Mouse (Mus musculus): ENCODE data around the gene H2al2b. TPM values are rescaled to one million over a fixed set of nuclear protein-coding genes. Genes with fewer than 3 reads are reported as not detected.
"Not testable (repeated sequence)": the region's sequence is repeated elsewhere in the genome, so short reads cannot be mapped to it uniquely, and the experiment has no call there.

The H2al2b gene
- not detected in 2 replicates for polyA plus RNA-seq (2014; fragmentation: Nextera tagmentation; extraction: Ambion mirVana)

- H3K36me3 ChIP-seq (ENCODE audit: control insufficient read depth, insufficient read depth, low read length), result not testable (repeated sequence)
These were observed at the start of gene H2al2b for GRCm38 (mm10) chrY:2720574-2720973. H2al2b (minus strand) TSS chrY:2720674.

More at GRCm38 (mm10) chrY:2720574-2720973, at the start of gene H2al2b:
- no CpG with 5 or more reads among the region's 4 CpGs for WGBS
- not testable (repeated sequence) for H3K27ac ChIP-seq (ENCODE audit: low read depth, low read length); H3K4me1 ChIP-seq (replicated peaks; ENCODE audit: control insufficient read depth, insufficient read depth, low read length); H3K4me3 ChIP-seq (ENCODE audit: low read depth, low read length); H3K9ac ChIP-seq (ENCODE audit: low read depth, low read length); H3K27me3 ChIP-seq (replicated peaks; ENCODE audit: control insufficient read depth, insufficient read depth, low read length); H3K9me3 ChIP-seq (ENCODE audit: control insufficient read depth, low read length); H3K4me2 ChIP-seq; ATAC-seq (replicated peaks; ENCODE audit: low FRiP score); DNase-seq (ENCODE audit: low spot score)

Other genes starting within 250 kb of the H2al2b start
- gene H2al2c, start 121.6 kb downstream of the H2al2b start, polyA plus RNA-seq (2014; fragmentation: Nextera tagmentation; extraction: Ambion mirVana), result not detected in 2 replicates
- not detected in 2 replicates for gene Sry, start 57.0 kb downstream of the H2al2b start, polyA plus RNA-seq (2014; fragmentation: Nextera tagmentation; extraction: Ambion mirVana)
- gene Gm4064, start 75.5 kb upstream of the H2al2b start, polyA plus RNA-seq (2014; fragmentation: Nextera tagmentation; extraction: Ambion mirVana), result not detected in 2 replicates
- gene Rbmy, start 110.0 kb upstream of the H2al2b start, polyA plus RNA-seq (2014; fragmentation: Nextera tagmentation; extraction: Ambion mirVana), result not detected in 2 replicates
- gene Gm10256, start 110.0 kb upstream of the H2al2b start, polyA plus RNA-seq (2014; fragmentation: Nextera tagmentation; extraction: Ambion mirVana), result not detected in 2 replicates
- not detected in 2 replicates for gene Gm10352, start 180.3 kb upstream of the H2al2b start, polyA plus RNA-seq (2014; fragmentation: Nextera tagmentation; extraction: Ambion mirVana)
- gene Gm29289, start 211.9 kb upstream of the H2al2b start, polyA plus RNA-seq (2014; fragmentation: Nextera tagmentation; extraction: Ambion mirVana), result not detected in 2 replicates

All from liver, embryonic 11.5 days (tissue).